ENCODE assay signal across 10 mouse cellular contexts in the genomic region with DNA sequence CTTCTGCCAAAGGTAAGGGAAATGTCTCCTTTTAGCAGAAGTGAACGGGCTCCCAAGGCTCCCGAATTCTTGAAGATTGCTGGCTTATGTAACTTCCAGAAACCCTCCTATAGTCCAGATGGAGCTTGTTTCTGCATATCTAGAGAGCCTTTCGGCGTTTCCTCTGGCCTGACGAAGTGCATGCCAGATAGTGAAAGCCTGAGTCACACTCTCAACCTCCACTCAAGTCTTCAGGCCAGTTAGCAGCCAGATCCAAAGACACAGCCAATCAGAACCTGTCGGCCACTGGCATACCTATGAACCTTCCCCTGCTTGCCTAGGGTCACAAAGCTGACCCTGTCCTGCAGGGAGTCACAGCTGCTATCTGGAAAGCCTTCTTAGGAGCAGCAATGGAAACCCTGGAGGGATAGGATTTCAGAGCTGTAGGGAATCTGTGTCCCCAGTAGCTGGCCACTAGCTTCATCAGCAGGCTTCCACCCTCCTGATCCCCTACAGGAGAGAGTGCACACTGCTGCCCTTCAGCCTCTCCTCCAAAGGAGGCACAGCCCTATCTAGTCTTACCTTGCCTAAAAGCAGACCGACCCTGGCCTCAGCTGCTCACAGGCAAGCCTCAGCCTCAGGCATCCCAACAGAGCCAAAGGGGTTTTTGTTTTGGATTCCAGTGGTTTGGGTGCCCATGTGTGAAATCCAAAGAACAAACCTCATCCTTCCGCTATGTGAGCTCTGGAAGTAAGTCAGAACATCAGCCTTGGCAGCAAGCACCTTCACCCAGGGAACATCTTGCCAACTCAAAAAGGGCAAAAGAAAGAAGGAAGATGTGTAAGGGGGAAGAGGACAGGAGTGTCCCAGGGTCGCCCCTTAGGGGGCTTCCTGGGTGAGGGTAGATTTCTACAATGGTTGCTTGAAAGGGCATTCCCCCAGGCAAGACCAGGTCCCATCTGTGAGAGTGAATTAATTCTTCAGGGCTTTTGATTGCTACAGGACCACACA. TPM values are rescaled to one million over a fixed set of nuclear protein-coding genes. Genes with fewer than 3 reads are reported as not detected.
A peak's percentile ranks its signal among the peaks of the same experiment; 100 is the strongest.
DNase-seq lines count a peak whose midpoint lies in the region; ATAC-seq and TF ChIP-seq lines count a peak whose summit lies in the region.
"Had no signal": no experiment of that assay in that cellular context is flagged by ENCODE, and none has a peak within 500 bp of the region (broad histone marks: within the 10 kb centered on the region; RNA-seq: fewer than 3 reads in every experiment).

No protein-coding gene starts in this region.

- no peaks in the 10 kb centered on the region for H3K36me3 ChIP-seq in heart, postnatal 0 days (replicated peaks; ENCODE audit: control insufficient read depth, insufficient read depth, low read length)
- H3K36me3 ChIP-seq in small intestine, adult 2 months (ENCODE audit: control insufficient read depth, insufficient read depth, low read length) = no peaks in the 10 kb centered on the region

- H3K9ac ChIP-seq in heart, postnatal 0 days (replicated peaks; ENCODE audit: low read depth, low read length) = no peak overlapping the region

- no peak for TF ChIP-seq POLR2A in small intestine, adult 2 months (IDR thresholded peaks at IDR 0.05; ENCODE audit: low read depth, low read length)

- peak; percentile 10; the same call in 1 of the 2 replicates for TF ChIP-seq CTCF in heart, postnatal 0 days (IDR thresholded peaks at IDR 0.05; ENCODE audit: low read depth)
- no peak for TF ChIP-seq CTCF in small intestine, adult 2 months (IDR thresholded peaks at IDR 0.05; ENCODE audit: extremely low read depth, insufficient read length, insufficient replicate concordance, low read depth, low read length)

- no peak overlapping the region for H3K4me3 ChIP-seq in heart, postnatal 0 days (ENCODE audit: low read depth, low read length)
- no peak overlapping the region for H3K4me3 ChIP-seq in small intestine, adult 2 months (ENCODE audit: low read depth, low read length)

- H3K9me3 ChIP-seq in heart, postnatal 0 days (replicated peaks; ENCODE audit: control insufficient read depth, low read length) = no peaks in the 10 kb centered on the region

- no peaks in the 10 kb centered on the region for H3K27me3 ChIP-seq in heart, postnatal 0 days (ENCODE audit: control insufficient read depth, insufficient read depth, low read length)
- no peaks in the 10 kb centered on the region for H3K27me3 ChIP-seq in small intestine, adult 2 months (ENCODE audit: control insufficient read depth, insufficient read depth, low read length)

- ATAC-seq in heart, postnatal 0 days (ENCODE audit: insufficient read depth, low read depth) = peak; percentile 57; the same call in 1 of the 2 replicates
- no peak for ATAC-seq in CD4-positive, CD25-positive, alpha-beta regulatory T cell, adult 4 months
- no peak for ATAC-seq in inflammation-experienced regulatory T-cells, adult 6 months

- no peak for TF ChIP-seq EP300 in heart, postnatal 0 days (IDR thresholded peaks at IDR 0.05; ENCODE audit: low read depth)

- DNase-seq in gastrocnemius, adult 18-20 months (ENCODE audit: low spot score) = peak; percentile 50
- DNase-seq in gastrocnemius, adult 8-10 months (ENCODE audit: low spot score in 2 of 2) = no peak
- DNase-seq in right cerebral cortex, adult 2 months (ENCODE audit: low spot score in 2 of 2) = peak; percentile 20 to 25
- DNase-seq in right cerebral cortex, postnatal 4 days = no peak
- DNase-seq in heart, postnatal 0 days (ENCODE audit: low spot score) = peak; percentile 56
- DNase-seq: cerebellum, adult 8-10 months; kidney, postnatal 4 days had no signal

- no peak overlapping the region for H3K4me2 ChIP-seq in heart, postnatal 0 days (ENCODE audit: low read depth, low read length)

- WGBS in heart, postnatal 0 days = 33% methylated on average over 9 of the region's 9 CpGs
- 58% methylated on average over 9 of the region's 9 CpGs for WGBS in small intestine, adult 2 months

- 0 out of 2 replicates have a peak overlapping the region, but pooled peaks have one; percentile 16 for H3K27ac ChIP-seq in heart, postnatal 0 days (ENCODE audit: low read depth)
- H3K27ac ChIP-seq in small intestine, adult 2 months (ENCODE audit: insufficient read depth, low read depth, low read length) = peak overlapping the region; percentile 14; the same call in 1 of the 2 replicates

- H3K4me1 ChIP-seq in heart, postnatal 0 days (ENCODE audit: control insufficient read depth, insufficient read depth) = no peaks in the 10 kb centered on the region
- no peaks in the 10 kb centered on the region for H3K4me1 ChIP-seq in small intestine, adult 2 months (ENCODE audit: control insufficient read depth, insufficient read depth, insufficient read length, low read length)

RNA-seq across cellular contexts. Expression of a gene that starts 9.5 kb away (rescaled TPM):
- 10 to 100 TPM; 48.7 to 51.2 TPM for total RNA-seq in gastrocnemius, adult 18-20 months (2021)
- 10 to 100 TPM; 48.0 to 63.0 (median 55.2) TPM for total RNA-seq in gastrocnemius, adult 8-10 months (2022)
- total RNA-seq in heart, postnatal 0 days (2014; rRNA removed; ENCODE audit: low replicate concordance) = 69.0 and 72.1 TPM in 2 replicates
- 53.0 and 55.9 TPM in 2 replicates for polyA plus RNA-seq in heart, postnatal 0 days (2015; fragmentation: Nextera tagmentation; extraction: Ambion mirVana)
- 10.7 and 14.0 TPM in 2 replicates for polyA plus RNA-seq in small intestine, adult 2 months (2012; rRNA removed)
- polyA plus RNA-seq in CD4-positive, CD25-positive, alpha-beta regulatory T cell, adult 4 months (2017; shearing (Covaris generic)) = 10 to 100 TPM; 54.9 to 60.0 TPM
- 10 to 100 TPM; 26.9 to 55.5 (median 47.3) TPM for polyA plus RNA-seq in inflammation-experienced regulatory T-cells, adult 6 months (2017; shearing (Covaris generic))

RNA-seq across cellular contexts. Expression of a gene that starts 35.7 kb away (rescaled TPM):
- total RNA-seq in gastrocnemius, adult 18-20 months (2021) = 10 to 100 TPM; 22.7 to 33.2 TPM
- total RNA-seq in gastrocnemius, adult 8-10 months (2022) = 10 to 100 TPM; 19.1 to 31.3 (median 25.5) TPM
- 56.7 and 76.8 TPM in 2 replicates for total RNA-seq in heart, postnatal 0 days (2014; rRNA removed; ENCODE audit: low replicate concordance)
- 157 and 159 TPM in 2 replicates for polyA plus RNA-seq in heart, postnatal 0 days (2015; fragmentation: Nextera tagmentation; extraction: Ambion mirVana)
- polyA plus RNA-seq in small intestine, adult 2 months (2012; rRNA removed) = 1.7 and 4.4 TPM in 2 replicates
- polyA plus RNA-seq in CD4-positive, CD25-positive, alpha-beta regulatory T cell, adult 4 months (2017; shearing (Covaris generic)) = 10 to 100 TPM; 62.4 to 79.5 TPM
- polyA plus RNA-seq in inflammation-experienced regulatory T-cells, adult 6 months (2017; shearing (Covaris generic)) = 10 to 100 TPM; 57.3 to 89.3 (median 57.4) TPM

RNA-seq across cellular contexts. Expression of a gene that starts 53.4 kb away (rescaled TPM):
- 10 to 100 TPM; 12.6 to 13.0 TPM for total RNA-seq in gastrocnemius, adult 18-20 months (2021)
- total RNA-seq in gastrocnemius, adult 8-10 months (2022) = 10 to 100 TPM; 12.0 to 14.4 (median 13.0) TPM
- total RNA-seq in heart, postnatal 0 days (2014; rRNA removed; ENCODE audit: low replicate concordance) = 38.3 and 54.7 TPM in 2 replicates
- polyA plus RNA-seq in heart, postnatal 0 days (2015; fragmentation: Nextera tagmentation; extraction: Ambion mirVana) = 28.4 and 28.9 TPM in 2 replicates
- 11.9 and 15.5 TPM in 2 replicates for polyA plus RNA-seq in small intestine, adult 2 months (2012; rRNA removed)
- 10 to 100 TPM; 19.1 to 21.4 TPM for polyA plus RNA-seq in CD4-positive, CD25-positive, alpha-beta regulatory T cell, adult 4 months (2017; shearing (Covaris generic))
- polyA plus RNA-seq in inflammation-experienced regulatory T-cells, adult 6 months (2017; shearing (Covaris generic)) = 10 to 100 TPM; 11.3 to 23.6 (median 18.2) TPM

Comparison
In these comparisons a context has a peak if more than half of its experiments do, and no peak if none do; other contexts are left out.
1. DNase-seq: peak in gastrocnemius, adult 18-20 months (single experiment), right cerebral cortex, adult 2 months (2 of 2) and heart, postnatal 0 days (single experiment); none in gastrocnemius, adult 8-10 months (0 of 2) and right cerebral cortex, postnatal 4 days (single experiment).
2. RNA of a gene that starts 35.7 kb away (polyA plus RNA-seq): 157 to 159 TPM in heart, postnatal 0 days, 62.4 to 79.5 TPM in CD4-positive, CD25-positive, alpha-beta regulatory T cell, adult 4 months and 57.3 to 89.3 TPM in inflammation-experienced regulatory T-cells, adult 6 months; 1.7 to 4.4 TPM in small intestine, adult 2 months; every median in the first group is over 10 times any median in the second.